Mouse (Mus musculus): ENCODE results near the gene Gpi1. TPM values are rescaled to one million over a fixed set of nuclear protein-coding genes. Genes with fewer than 3 reads are reported as not detected.
A peak's percentile ranks its signal among the peaks of the same experiment; 100 is the strongest.

Gene Gpi1
- polyA plus RNA-seq, 1 experiment, result 456 TPM

DNA sequence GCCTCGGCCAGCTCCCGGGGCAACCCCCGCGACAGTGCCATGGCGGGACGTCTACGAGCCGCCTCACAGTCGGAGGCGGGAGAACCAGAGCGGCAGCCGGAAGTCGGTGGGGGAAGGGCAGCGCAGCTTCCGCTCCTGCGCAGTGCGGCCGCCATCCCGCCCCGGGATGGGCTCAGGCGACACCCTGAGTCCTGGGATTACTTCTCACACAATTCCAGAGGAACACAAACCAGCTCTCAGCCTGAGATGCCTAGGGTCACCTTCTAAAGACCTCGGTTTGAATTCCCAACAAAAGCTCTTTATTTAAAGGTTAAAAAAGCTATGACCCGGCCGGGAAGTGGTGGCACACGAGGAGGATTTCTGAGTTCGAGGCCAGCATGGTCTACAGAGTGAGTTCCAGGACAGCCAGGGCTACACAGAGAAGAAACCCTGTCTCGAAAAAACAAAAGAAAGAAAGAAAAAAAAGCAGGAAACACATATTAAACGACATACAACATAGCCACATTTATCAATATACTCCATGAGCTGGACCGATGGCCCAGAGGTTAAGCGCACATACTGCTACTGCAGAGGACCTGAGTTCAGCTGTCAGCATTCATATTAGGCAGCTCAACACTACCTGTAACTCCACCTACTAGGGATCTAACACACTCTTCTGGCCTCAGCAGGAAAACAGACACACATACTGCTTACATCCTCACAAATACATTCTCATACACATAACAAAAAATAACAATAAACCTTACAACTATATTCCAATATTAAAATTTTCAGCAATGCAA lies 61.5 kb downstream of the Gpi1 start:
- H3K27me3 ChIP-seq (ENCODE audit: control insufficient read depth, insufficient read depth, low read length), result no peaks in the 10 kb centered on the region

DNA sequence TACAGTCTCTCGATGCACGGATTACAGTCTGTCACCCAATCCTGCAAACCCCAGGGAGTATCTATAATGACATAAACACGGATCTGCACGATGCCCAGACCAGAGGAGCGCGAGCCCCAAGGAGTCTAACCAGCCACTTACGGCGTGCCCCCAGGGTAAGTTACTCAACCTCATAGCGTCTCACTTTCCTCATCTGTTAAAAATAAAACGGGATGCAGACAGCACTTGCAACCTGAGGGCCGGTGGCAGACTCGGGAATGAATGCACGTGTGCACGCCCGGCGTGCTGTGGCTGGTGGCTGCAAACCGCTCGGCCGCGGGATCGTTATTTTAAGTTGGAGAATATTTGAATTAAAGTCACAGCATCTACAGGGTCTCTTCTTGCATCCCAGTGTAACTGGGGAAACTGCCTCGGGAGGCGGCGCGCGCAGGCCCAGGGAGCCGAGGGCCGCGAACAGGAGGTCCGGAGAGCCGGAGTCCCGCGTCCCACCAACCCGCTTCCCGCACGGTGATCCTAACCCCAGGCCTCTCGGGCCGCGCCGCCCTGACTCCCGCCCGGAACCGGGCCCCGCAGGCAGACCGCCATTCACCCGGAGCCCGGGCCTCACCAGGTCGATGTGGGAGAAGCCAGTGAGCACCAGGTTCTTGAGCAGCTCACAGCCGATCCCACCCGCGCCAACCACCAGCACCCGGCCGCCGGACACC lies 62.2 kb downstream of the Gpi1 start:
- no peaks in the 10 kb centered on the region for H3K27me3 ChIP-seq (ENCODE audit: control insufficient read depth, insufficient read depth, low read length)
- H3K27ac ChIP-seq (ENCODE audit: control insufficient read depth, insufficient read depth, low read depth, low read length), result peak overlapping the region; percentile 96
- TF ChIP-seq POLR2A (IDR thresholded peaks at IDR 0.05; ENCODE audit: control insufficient read depth, low read depth, low read length), result no peak
- no peak for TF ChIP-seq CTCF (IDR thresholded peaks at IDR 0.05; ENCODE audit: control insufficient read depth, insufficient read depth, insufficient replicate concordance, low read depth, low read length)
- H3K4me1 ChIP-seq (ENCODE audit: control insufficient read depth, insufficient read depth, low read length), result no peaks in the 10 kb centered on the region; the same call in 1 of the 2 replicates
- peak overlapping the region; percentile 98 for H3K4me3 ChIP-seq (ENCODE audit: control insufficient read depth, low read depth, low read length)
- H3K36me3 ChIP-seq (ENCODE audit: control insufficient read depth, insufficient read depth, low read length), result no peaks in the 10 kb centered on the region; the same call in 1 of the 2 replicates

More for the DNA sequence above, 61.5 kb downstream of the Gpi1 start:
- Histone ChIP-seq H3K27ac (ENCODE audit: control insufficient read depth, insufficient read depth, low read depth, low read length) (peak overlapping the region; percentile 96), H3K36me3 (ENCODE audit: control insufficient read depth, insufficient read depth, low read length) (no peaks in the 10 kb centered on the region), H3K4me1 (ENCODE audit: control insufficient read depth, insufficient read depth, low read length) (no peaks in the 10 kb centered on the region; the same call in 1 of the 2 replicates), H3K4me3 (ENCODE audit: control insufficient read depth, low read depth, low read length) (peak overlapping the region; percentile 98)
- TF ChIP-seq POLR2A (IDR thresholded peaks at IDR 0.05; ENCODE audit: control insufficient read depth, low read depth, low read length) (peak; percentile 98), CTCF (IDR thresholded peaks at IDR 0.05; ENCODE audit: control insufficient read depth, insufficient read depth, insufficient replicate concordance, low read depth, low read length) (no peak)

DNA sequence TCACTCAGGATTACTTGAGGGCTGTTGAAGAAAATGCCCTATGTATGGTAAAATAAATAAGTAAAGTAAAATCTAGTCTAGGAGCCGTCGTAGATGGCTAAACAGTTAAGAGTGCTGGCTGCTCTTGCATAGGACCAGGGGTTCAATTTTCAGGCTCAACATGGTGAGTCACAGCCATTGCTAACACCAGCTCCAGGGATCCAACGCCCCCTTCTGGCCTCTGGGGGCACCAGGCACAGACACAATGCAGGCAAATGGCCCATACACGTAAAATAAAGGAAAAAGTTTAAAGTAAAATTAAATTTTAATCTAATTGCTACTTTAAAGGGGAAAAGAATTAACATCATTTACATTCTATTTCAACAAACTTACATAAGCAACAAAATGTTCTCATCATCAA lies 63.3 kb downstream of the Gpi1 start:
- Histone ChIP-seq H3K27ac (ENCODE audit: control insufficient read depth, insufficient read depth, low read depth, low read length) (no peak overlapping the region), H3K4me3 (ENCODE audit: control insufficient read depth, low read depth, low read length) (no peak overlapping the region), H3K27me3 (ENCODE audit: control insufficient read depth, insufficient read depth, low read length) (no peaks in the 10 kb centered on the region), H3K36me3 (ENCODE audit: control insufficient read depth, insufficient read depth, low read length) (no peaks in the 10 kb centered on the region; the same call in 1 of the 2 replicates), H3K4me1 (ENCODE audit: control insufficient read depth, insufficient read depth, low read length) (no peaks in the 10 kb centered on the region; the same call in 1 of the 2 replicates)
- no peak for TF ChIP-seq CTCF (IDR thresholded peaks at IDR 0.05; ENCODE audit: control insufficient read depth, insufficient read depth, insufficient replicate concordance, low read depth, low read length)
- TF ChIP-seq POLR2A (IDR thresholded peaks at IDR 0.05; ENCODE audit: control insufficient read depth, low read depth, low read length), result no peak

DNA sequence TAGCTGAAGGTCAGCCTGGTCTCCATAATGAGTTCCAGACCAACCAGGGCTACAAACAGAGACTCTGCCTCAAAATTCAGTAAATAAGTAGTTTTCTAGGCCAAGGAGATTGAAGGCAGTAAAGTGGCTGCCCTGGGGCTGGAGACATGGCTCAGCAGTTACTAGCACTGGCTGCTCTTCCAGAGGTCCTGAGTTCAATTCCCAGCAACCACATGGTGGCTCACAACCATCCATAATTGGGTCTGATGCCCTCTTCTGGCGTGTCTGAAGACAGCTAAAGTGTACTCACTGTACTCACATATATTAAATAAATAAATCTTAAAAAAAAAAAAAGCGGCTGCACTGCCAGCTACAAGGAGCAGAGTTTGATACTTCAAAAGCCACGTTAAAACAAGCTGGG lies 64.1 kb downstream of the Gpi1 start:
- no peak overlapping the region for H3K4me3 ChIP-seq (ENCODE audit: control insufficient read depth, low read depth, low read length)
- H3K36me3 ChIP-seq (ENCODE audit: control insufficient read depth, insufficient read depth, low read length), result peaks cover 3% of the 10 kb centered on the region
- no peak for TF ChIP-seq CTCF (IDR thresholded peaks at IDR 0.05; ENCODE audit: control insufficient read depth, insufficient read depth, insufficient replicate concordance, low read depth, low read length)
- no peak for TF ChIP-seq POLR2A (IDR thresholded peaks at IDR 0.05; ENCODE audit: control insufficient read depth, low read depth, low read length)
- H3K27me3 ChIP-seq (ENCODE audit: control insufficient read depth, insufficient read depth, low read length), result no peaks in the 10 kb centered on the region
- H3K4me1 ChIP-seq (ENCODE audit: control insufficient read depth, insufficient read depth, low read length), result no peaks in the 10 kb centered on the region; the same call in 1 of the 2 replicates
- H3K27ac ChIP-seq (ENCODE audit: control insufficient read depth, insufficient read depth, low read depth, low read length), result no peak overlapping the region

DNA sequence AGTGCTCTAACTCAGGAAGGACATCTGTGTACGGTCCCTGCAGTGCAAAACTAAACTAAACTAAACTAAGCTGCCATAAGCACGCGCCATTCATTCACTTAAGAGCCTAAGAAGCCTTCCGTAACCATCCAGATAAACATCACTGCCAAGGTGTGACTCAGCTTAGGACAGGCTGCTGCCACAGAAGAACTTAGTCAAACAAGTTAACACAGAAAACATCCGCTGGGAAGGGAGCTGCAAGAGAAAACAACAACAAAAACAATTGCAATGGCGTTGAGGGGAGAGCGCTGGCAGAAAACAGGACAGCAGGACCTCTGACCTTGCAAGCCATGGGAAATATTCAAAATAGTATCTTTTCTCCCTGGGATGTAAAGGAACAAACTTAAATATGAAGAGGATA lies 65.5 kb downstream of the Gpi1 start:
- no peaks in the 10 kb centered on the region; the same call in 1 of the 2 replicates for H3K4me1 ChIP-seq (ENCODE audit: control insufficient read depth, insufficient read depth, low read length)
- no peaks in the 10 kb centered on the region for H3K27me3 ChIP-seq (ENCODE audit: control insufficient read depth, insufficient read depth, low read length)
- TF ChIP-seq POLR2A (IDR thresholded peaks at IDR 0.05; ENCODE audit: control insufficient read depth, low read depth, low read length), result no peak
- H3K27ac ChIP-seq (ENCODE audit: control insufficient read depth, insufficient read depth, low read depth, low read length), result no peak overlapping the region
- H3K4me3 ChIP-seq (ENCODE audit: control insufficient read depth, low read depth, low read length), result no peak overlapping the region
- peaks cover 3% of the 10 kb centered on the region for H3K36me3 ChIP-seq (ENCODE audit: control insufficient read depth, insufficient read depth, low read length)

DNA sequence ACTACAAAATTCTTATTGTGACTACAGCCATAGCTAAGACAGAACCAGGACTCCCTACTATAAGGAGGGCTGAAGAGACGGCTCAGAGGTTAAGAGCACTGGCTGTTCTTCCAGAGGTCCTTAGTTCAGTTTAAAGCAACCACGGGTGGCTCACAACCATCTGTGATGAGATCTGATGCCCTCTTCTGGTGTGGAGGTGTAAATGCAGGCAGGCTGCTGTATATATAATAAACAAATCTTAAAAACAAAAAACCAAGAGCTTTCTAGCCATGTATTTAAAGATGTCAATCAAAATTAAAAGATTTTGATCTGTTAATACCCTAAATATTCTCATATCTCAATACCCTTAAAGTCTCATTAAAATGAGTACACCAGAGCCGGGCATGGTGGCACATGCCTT lies 71.0 kb downstream of the Gpi1 start:
- Histone ChIP-seq H3K36me3 (ENCODE audit: control insufficient read depth, insufficient read depth, low read length) (peaks cover 5% of the 10 kb centered on the region), H3K4me1 (ENCODE audit: control insufficient read depth, insufficient read depth, low read length) (no peaks in the 10 kb centered on the region), H3K27me3 (ENCODE audit: control insufficient read depth, insufficient read depth, low read length) (no peaks in the 10 kb centered on the region), H3K4me3 (ENCODE audit: control insufficient read depth, low read depth, low read length) (no peak overlapping the region), H3K27ac (ENCODE audit: control insufficient read depth, insufficient read depth, low read depth, low read length) (no peak overlapping the region)
- TF ChIP-seq CTCF (IDR thresholded peaks at IDR 0.05; ENCODE audit: control insufficient read depth, insufficient read depth, insufficient replicate concordance, low read depth, low read length), result no peak
- TF ChIP-seq POLR2A (IDR thresholded peaks at IDR 0.05; ENCODE audit: control insufficient read depth, low read depth, low read length), result no peak

DNA sequence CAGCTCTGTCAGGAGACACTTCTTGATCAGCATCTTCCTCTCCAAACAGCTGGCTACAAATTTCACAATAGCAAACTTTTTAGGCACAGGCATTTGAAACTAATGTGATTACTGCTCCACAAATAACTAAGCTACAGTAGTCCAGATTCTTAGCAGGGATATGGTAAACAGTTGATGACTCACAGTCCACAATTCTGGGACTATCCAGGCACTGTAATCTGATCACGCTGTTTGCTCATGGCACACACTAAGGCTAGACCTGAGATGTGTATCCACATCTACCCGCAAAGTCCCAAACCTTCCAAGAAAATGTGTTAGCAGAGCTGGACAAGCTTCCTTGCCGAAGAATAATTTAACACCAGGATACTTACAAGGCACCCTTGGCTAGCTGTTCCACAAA lies 72.1 kb downstream of the Gpi1 start:
- Histone ChIP-seq H3K4me1 (ENCODE audit: control insufficient read depth, insufficient read depth, low read length) (no peaks in the 10 kb centered on the region), H3K27me3 (ENCODE audit: control insufficient read depth, insufficient read depth, low read length) (no peaks in the 10 kb centered on the region), H3K36me3 (ENCODE audit: control insufficient read depth, insufficient read depth, low read length) (peaks cover 5% of the 10 kb centered on the region), H3K4me3 (ENCODE audit: control insufficient read depth, low read depth, low read length) (no peak overlapping the region), H3K27ac (ENCODE audit: control insufficient read depth, insufficient read depth, low read depth, low read length) (no peak overlapping the region)
- TF ChIP-seq CTCF (IDR thresholded peaks at IDR 0.05; ENCODE audit: control insufficient read depth, insufficient read depth, insufficient replicate concordance, low read depth, low read length) (no peak), POLR2A (IDR thresholded peaks at IDR 0.05; ENCODE audit: control insufficient read depth, low read depth, low read length) (no peak)

Other genes starting within 250 kb of the Gpi1 start
- not detected in 2 replicates for gene Scgb2b27, start 216.4 kb downstream of the Gpi1 start, polyA plus RNA-seq (2012; rRNA removed)
- not detected in 2 replicates for gene Scgb1b27, start 208.9 kb downstream of the Gpi1 start, polyA plus RNA-seq (2012; rRNA removed)
- not detected in 2 replicates for gene Scgb1b30, start 134.9 kb downstream of the Gpi1 start, polyA plus RNA-seq (2012; rRNA removed)
- 10.6 and 12.1 TPM in 2 replicates for gene Wtip, start 97.1 kb downstream of the Gpi1 start, polyA plus RNA-seq (2012; rRNA removed)
- 56.6 and 57.1 TPM in 2 replicates for gene Uba2, start 60.7 kb downstream of the Gpi1 start, polyA plus RNA-seq (2012; rRNA removed)
- gene Pdcd2l, start 33.7 kb downstream of the Gpi1 start, polyA plus RNA-seq (2012; rRNA removed), result 32.1 and 34.1 TPM in 2 replicates
- gene Gm6096, start 20.7 kb upstream of the Gpi1 start, polyA plus RNA-seq (2012; rRNA removed), result not detected in 2 replicates
- gene 4931406P16Rik, start 83.2 kb upstream of the Gpi1 start, polyA plus RNA-seq (2012; rRNA removed), result 16.3 and 17.6 TPM in 2 replicates
- gene Lsm14a, start 163.0 kb upstream of the Gpi1 start, polyA plus RNA-seq (2012; rRNA removed), result 34.0 and 36.7 TPM in 2 replicates